Mouse (Mus musculus) layer of hippocampus, adult 9-10 months (tissue): Measurements from ENCODE around the gene Izumo1.

ENCODE experiments used
- DNase-seq: peaks from one replicate; pipeline ENCODE4 v3.0.0; 2022; ENCODE audit warnings: low spot score

Gene Izumo1

DNA sequence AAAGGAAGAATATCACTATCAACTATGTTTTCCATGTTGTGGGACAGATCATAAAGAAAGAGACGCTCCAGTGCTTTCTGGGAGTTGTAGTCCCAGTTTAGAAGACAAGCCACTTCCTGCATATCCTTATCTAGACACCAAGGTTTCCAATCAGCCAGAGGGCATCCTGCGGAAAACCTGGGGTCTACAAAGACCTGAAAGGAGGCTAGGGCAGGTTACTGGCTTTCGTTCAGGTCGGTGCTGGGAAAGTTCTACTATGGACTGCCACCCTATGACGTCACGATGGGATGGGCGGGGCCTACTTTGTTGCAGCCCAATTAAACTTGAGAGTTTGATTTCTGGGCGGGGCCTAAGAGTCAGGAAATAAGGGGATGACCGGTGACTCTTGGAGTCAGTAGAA is at the start of gene Izumo1:
Gene Izumo1 (plus strand): TSS at position 369 of the 400 bp plus-strand sequence.
- DNase-seq = no peak

DNA sequence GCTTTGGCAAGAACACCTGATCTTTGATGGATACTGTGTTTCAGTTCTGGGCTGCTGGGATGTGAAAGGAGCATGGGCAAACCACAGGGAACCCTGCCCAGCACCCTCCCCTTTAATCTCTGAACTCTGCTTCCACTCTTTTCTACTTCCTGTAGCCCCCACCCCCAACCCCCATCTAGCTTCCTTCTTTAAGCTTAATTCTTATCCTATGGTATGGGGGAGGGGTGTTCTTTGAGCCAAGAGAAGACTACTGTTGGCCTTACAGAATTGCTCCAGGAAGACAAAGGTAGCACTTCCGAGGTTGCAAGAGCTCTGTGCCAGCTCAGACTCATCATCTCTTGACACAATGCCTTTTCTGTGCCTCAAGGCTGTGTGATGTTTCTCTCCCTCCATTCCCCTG is 49.6 kb upstream of the Izumo1 start:
- no peak for DNase-seq

DNA sequence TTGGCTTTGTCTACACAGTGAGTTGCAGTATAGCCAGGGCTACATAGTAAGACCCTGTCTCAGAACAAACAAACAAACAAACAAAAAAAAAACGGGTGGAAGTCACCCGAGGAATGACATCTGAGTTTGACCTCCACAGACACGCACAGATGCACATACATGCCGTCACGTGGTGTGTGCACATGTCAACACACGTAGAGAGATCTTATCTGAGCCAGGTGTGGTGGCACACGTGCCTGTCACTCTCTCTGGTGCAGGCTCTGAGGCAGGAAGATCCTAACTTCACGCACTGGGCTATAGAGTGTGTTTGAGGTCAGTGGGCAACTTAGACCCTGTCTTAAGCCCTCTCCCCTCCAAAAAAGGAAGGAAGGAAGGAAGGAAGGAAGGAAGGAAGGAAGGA is 47.7 kb upstream of the Izumo1 start:
- no peak for DNase-seq

DNA sequence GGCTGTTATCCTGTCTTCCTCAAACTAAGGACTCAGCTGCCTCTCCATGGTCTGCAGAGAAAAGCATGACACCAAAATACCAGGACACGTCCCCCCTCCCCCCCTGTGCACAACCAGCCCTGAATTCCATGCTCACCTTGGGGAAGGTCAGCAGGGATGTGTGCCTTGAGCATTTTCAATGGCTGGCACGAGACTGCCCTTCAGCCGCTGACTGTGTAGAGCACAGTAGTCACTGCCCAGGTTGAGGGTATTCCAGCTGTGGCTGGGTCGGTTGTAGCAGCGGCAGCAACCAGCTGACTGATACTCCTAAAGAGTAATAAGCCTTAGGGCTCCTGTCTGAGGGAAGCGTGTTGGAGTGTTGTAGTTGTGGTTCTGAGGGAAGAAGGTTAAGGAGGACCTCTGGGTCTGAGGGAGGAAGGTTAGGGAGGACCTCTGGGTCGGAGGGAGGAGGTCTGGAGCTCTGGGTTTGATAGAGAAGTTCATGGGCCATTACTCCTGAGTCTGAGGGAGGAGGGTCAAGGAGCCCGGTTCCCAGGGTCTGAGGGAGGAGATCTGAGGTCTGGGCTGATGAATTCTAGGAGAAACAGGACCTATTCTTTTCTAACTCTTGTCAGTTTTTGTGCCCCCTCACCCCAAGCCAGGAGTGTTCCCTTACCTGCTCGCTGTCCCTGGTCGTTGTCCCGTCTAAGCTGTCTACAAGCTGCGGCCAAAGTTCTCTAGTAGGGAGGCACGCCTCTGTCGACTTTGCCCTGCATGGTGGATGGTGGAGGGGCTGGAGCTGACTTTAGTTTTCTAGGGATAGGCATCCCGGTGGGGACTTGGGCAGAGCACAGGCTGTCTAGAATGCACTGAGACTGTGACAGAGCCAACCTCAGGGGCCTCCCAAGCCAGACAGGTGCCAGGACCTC is 46.9 kb upstream of the Izumo1 start:
- DNase-seq = no peak

DNA sequence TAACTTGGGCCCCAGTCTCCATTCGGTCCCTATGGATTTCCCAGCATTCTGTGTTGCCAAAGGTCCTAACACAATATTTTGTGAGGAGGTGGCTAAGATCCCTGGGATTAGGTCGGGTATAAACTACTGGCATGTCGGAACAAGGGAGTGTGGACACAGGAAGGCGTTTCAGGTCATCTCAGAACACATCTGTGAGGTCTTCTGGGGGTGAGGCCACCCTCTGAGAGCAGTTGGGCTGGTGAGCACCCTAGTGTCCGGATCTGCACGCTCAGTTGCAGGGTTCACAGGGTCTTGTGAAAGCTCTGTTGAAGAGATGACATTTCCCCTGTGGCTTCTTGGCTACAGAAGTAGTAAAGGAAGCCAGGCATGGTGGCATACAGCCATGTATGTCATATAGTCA is 35.7 kb upstream of the Izumo1 start:
- no peak for DNase-seq

DNA sequence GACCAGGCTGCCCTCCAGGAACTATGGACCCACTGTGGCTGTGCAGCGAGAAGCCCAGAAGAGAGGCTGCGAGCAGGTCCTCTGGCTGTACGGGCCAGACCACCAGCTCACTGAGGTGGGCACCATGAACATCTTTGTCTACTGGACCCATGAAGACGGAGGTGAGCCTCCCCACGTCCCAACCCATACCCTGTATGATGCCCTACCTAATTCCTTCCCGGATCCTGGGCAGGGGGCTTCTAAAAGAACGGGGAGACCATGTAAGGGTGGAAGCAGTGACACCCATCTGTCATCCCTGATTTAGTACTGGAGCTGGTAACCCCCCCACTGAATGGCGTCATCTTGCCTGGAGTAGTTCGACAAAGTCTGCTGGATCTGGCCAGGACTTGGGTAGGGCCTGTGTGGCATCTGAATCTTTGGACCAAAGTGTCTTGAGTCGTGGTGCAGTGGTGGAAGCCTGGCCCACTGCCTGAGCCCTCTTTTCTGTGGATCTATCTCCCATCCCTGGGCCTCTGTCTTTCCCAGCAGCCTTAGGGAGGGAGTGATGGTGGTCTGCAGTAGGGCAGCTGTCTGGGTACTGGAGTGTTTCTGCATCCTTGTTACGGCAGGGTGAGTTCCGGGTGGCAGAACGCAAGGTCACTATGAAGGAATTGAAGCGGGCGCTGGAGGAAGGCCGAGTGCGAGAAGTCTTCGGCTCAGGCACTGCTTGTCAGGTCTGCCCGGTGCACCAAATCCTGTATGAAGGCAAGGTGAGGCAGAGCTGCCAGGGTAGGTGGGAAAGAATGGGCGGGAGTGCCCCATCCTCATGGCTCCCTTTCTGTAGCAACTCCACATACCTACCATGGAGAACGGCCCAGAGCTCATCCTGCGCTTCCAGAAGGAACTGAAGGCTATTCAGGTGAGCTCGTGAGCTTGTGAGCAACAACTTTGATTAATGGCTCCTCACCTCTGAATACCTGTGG is 33.7 kb upstream of the Izumo1 start:
- DNase-seq = no peak

DNA sequence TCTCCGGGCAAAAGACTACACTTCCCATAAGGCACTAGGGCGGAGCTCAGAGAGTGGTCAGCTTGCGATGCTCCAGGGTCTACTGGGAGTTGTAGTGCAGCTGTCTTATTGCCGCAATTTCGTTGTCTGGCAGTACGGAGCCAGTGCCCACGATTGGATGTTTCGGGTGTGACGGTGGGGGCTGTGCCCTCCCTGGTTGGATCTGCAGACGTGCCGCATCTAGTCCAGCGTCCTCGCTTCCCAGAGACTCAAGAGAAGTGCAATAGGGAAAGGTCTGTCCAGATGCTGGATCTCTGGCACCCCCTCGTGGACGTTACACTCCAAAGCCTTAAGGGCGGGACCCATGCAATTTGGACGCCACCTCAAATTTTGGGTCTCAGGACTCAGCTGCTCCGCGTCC is 32.4 kb upstream of the Izumo1 start:
- DNase-seq = peak; percentile 93

DNA sequence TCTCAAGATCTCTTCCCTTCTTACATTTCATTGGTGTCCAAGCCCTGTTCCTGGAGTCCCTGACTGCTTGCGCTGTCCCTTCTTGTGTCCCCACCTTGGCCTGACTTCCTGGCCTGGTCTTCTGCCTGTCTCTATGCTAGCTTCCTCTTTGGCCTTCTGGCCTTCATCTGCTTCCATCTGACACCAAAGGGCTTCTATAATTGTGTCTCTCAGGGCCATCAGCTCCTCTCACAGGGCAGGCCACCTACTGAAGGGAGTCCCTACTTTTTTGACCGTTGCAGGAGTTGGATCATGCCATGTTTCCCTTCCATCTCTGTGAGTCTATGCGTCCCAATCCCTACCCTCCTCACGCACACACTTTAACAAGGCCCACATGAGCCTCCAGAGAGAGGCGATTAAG is 31.7 kb upstream of the Izumo1 start:
- DNase-seq = no peak

DNA sequence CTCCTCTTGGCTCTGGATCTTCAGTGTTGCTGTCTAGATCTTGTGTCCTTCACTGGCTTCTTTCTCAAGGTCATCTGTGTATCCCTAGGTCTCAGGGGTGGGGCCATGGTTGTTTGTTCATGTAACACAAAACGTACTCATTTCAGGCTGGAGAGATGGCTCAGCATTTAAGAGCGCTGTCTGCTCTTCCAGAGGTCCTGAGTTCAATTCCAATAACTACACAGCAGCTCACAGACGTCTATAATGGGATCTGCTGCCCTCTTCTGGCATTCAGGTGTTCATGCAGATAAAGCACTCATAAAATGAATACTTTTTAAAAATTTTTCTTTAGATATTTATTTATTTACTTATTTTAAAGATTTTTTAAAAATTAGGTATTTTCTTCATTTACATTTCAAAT is 30.7 kb upstream of the Izumo1 start:
- DNase-seq = no peak

DNA sequence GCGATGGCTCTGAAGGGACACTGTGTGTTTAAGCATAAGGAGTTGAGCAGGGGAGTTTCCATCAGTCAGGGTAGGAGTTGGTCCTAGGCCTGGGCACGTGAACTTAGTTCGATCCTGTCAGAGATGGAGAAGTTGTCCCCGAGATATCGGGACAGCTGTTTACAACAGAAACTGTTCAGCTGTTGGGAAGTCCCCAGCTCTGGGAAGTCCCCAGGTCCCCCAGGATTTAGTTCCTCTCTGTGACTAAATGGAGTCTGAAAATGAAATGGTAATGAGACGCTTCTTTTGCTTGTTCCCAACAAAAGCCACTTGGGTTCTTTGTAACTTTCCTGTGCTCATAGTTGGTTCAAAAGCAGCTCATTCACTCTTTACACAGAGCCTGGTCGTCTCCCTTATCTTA is 29.7 kb upstream of the Izumo1 start:
- DNase-seq = no peak

DNA sequence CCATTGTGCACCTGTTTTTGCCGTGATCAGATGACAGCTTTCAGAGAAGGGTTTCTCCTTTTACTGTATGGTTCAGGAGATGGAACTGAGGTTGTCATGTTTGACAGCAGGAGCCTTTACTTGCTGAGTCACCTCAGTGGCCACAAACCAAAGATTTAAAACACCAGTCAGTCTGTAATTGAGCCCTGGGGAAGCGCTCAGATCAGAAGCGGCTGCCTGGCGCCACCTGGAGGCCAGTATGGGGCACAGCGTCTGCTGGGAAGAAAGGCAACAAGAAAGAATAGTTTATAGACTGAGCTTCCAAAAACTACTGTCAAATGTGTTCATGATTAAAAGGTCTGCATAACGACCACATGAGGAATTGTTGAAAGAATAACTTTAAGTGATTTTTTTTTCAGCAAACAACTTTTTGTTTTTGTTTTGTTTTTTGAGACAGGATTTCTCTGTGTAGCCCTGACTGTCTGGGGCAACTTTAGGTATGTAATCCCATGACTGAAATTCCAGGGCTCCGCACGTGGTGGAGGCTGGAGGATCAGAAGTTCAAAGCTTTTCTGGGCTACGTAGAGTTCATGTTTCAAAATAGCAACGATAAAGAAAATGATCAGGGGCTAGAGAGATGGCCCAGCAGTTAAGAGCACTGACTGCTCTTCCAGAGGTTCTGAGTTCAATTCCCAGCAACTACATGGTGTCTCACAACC is 28.3 kb upstream of the Izumo1 start:
- peak; percentile 41 for DNase-seq

DNA sequence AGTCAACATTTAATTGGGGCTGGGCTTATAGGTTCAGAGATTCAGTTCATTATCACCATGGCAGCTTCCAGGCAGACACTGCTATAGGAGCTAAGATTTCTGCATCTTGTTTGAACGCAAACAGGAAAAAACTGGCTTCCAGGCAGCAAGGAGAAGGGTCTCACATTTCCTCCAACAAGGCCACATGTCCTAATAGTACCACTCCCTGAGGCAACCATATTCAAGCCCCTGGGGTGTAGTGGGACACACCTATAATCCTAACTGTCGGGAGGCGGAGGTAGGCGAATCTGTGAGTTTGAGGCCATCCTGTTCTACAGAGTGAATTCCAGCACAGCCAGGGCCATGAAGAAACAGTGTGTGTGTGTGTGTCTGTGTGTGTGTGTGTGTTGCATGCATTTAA is 26.4 kb upstream of the Izumo1 start:
- DNase-seq = no peak

DNA sequence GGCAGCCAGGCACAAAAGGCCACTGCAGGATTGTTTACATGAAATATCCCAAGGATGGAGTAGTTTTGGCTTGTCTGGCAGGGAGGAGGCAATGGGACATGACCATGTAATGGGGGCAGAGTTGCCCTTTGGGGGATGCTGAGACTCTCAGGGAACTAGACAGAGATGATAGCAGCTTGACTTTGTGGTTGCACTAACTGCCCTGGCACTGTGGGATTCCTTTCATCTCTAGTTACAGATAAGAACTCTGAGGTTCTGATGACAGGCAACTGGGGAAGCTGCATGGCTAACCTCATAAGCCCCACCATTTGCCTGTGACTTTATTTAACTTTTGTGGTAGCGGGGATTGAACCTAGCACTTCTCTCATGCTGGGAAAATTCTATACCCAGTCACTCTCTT is 25.5 kb upstream of the Izumo1 start:
- DNase-seq = no peak

DNA sequence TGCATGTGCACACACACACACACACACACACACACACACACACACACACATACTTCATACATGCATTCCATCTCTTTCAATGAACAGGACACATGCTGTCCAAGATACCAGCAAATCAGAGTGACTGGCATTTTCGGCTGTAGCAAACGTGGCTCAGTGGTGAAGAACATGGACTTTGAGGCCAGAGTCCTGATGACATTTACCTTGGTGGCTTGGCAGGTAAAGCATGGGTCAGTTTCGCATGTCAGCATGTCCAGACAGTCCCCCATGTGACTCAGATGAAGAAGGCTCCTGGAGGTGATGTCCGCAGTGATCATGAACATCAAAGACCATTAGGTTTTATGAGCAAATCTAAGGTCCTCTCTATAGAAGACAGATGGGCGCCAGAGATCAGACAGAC is 24.6 kb upstream of the Izumo1 start:
- DNase-seq = no peak

DNA sequence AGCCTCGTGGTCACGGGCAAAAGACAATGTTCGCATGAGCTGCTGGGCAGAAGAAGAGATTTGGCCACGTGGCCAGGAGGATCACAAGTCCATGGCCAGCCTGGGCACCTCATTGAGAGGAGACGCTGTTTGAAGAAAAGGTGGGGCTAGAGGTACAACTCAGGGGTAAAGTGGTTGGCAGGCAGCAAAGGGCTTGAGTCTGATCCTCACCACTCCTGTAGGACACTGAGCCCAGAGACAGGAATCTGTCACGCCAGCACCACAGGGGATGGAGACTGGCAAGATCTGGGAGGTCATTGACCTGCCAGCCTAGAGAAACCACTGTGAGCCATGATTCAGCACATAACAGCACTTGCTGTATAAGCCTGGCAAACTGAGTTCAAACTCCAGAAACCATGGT is 24.1 kb upstream of the Izumo1 start:
- DNase-seq = no peak

DNA sequence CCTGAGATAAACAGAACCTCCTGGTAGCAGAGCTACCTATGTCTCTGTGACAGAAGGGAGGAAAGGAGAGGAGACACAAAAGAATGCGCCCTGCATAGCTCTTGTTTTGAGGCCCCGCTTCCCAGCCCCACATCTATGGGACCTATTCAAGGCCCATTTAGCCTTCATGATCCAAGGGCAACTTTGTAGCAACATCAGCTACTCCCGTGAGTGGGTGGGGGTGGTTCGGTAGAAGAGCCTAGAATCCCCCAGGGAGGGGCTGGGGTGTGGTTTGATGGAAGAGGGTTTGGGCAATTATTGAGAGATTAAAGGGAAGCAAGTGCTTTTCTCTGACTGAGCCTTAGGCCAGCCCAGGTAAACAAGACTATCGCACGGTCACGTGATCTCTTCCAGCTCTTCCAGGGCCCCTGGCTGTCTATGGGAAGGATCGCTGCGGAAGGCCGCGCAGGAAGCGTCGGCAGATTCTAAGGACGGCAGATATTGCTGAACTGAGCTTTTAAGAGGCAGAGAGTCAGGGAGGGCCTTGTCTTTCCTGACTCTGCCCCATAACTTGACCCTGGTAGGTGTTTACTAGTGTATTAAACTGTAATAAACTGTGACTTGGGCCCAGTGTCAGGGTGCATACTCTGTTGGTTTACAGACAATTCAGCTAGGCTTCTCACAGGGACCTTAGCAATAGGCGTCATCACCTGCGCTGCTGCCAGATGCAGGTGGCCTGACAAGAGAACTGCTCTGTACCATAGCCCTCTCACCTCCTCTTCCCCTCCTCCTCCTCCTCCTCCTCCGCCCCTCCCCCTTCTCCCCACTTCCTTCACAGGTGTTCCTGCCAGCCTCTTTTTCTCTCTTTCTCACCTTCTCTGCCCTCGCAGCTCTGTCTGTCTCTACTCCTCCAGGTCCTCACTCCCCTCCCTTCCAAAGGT is 22.4 kb upstream of the Izumo1 start:
- DNase-seq = no peak

DNA sequence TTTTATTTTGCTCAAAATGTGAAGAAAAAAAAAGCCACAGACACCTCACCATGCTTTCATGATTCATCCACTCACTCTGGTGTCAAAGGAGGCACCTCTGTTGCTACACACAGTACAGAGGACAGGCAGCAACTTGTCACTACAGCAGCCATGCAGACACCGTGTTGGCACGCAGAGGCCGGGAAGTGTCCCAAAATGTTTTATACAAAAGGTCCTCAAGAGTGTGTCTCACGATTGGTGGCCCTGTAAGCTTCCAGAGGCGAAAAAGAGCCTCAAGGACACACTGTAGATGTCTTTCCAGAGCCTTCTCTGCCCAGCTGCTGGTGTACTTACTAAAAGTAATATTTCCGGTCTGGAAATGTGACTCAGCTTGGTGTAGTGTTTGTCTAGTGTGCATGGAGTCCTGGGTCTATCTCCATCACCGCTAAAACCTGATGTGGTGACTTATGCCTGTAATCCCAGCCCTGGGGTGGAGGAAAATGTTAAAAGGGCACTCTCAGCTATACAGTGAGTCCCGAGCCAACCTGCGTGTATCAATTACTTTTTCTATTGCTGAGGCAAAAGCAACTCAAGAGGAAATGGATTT is 15.8 kb upstream of the Izumo1 start:
- no peak for DNase-seq

DNA sequence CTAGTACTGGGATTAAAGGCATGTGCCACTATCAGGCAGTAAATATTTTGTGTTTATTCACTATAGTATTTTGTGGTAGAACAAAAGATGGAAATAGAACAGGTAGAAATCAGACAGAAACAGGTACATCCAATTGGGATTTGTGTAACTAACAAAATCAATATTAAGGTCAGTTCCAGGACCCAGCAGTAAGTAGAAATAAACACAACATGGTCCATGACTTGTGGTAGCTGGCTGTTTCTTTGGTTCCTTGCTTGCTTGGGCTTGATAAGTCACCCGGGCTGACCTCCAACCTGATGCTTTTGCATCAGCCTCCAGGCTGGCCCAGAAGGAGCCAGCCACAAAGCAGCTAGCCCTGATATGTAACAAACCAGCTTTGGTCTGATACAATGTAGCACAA is 12.1 kb upstream of the Izumo1 start:
- DNase-seq = no peak

DNA sequence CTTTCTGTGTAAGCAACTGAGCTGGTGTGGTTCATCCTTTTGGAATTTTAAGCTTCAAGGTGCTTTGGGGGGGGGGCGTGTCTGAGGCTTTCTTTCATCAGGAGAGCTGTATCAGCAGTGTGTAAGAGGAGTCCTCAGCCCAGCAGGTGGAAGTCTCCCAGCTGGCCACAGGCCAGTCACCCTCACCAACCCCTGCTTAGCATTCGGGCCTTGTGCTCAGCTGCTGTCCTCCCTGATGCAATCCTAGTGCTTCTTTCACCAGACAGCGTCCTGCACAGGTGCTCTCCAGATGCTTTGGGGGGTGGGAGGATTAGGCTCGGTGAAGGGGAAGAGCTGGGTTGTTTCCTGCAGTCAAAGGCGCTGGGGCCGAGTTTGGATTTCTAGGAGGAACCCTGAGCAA is 5.3 kb upstream of the Izumo1 start:
- DNase-seq = no peak

DNA sequence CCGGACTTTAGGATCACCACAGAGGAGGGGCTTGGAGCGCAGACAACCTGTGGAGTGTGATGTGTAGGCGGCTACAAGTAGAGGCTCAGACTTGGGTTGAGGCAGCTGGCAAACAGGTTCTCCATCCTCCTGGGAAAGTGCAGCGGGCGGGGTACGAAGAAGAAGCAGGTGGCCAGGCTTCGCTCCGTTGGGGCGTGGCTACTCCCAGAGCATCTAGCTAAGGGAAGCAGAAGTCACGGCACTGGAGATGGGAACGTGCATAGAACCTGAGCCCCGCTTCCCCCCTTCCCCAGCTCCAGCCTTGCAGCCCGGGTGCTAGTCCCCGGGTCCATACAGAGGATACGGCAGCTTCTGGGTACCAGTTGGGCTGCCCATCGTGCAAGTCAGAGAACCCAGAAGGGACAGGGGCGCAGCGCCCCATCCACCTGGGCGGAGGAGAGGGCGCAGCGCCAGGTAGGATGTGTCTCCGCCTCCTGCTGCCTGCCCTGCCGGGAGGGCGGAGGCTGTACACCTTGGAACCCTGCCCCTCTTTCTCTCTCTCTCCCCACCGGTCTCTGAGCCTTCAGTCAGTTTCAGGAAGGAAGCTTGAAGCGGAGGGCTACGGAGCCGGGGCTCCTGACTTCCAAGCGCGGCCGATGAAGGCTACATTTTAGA is 4.4 kb upstream of the Izumo1 start, which contains the start of gene Fut1:
Gene Fut1 (plus strand): TSS at position 248 of the 654 bp plus-strand sequence.
- no peak for DNase-seq
